Comparison of ENCODE assay signal across 8 mouse cellular contexts in the genomic region with DNA sequence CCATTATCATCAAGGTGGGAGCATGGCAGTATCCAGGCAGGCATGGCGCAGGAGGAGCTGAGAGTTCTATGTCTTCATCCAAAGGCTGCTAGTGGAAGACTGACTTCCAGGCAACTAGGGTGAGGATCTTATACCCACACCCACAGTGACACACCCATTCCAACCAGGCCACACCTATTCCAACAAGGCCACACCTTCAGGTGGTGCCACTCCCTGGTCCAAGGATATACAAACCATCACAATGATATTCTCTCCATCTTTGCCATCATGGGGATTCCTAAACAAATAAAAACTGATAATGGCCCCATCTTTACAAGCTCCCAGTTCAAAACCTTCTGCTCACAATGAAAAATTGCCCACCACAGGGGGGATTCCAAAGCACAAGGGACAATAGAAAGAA. TPM values are rescaled to one million over a fixed set of nuclear protein-coding genes. Genes with fewer than 3 reads are reported as not detected.
DNase-seq lines count a peak whose midpoint lies in the region; ATAC-seq and TF ChIP-seq lines count a peak whose summit lies in the region.
"Not testable (repeated sequence)": the region's sequence is repeated elsewhere in the genome, so short reads cannot be mapped to it uniquely, and the experiment has no call there.

TSS of gene Tet1 (minus strand) at position 101 of the 400 bp plus-strand sequence.

- not testable (repeated sequence) for H3K27me3 ChIP-seq in embryonic facial prominence, embryonic 11.5 days (ENCODE audit: control insufficient read depth, insufficient read depth, low read length); forebrain, postnatal 0 days (ENCODE audit: insufficient read depth, low read length); hindbrain, postnatal 0 days (ENCODE audit: insufficient read depth, low read length); limb, embryonic 12.5 days; midbrain, embryonic 14.5 days (ENCODE audit: control insufficient read depth, insufficient read depth, low read length); stomach, embryonic 16.5 days (ENCODE audit: control insufficient read depth, insufficient read depth, low read length)

- H3K36me3 ChIP-seq in embryonic facial prominence, embryonic 11.5 days (replicated peaks; ENCODE audit: control insufficient read depth, insufficient read depth, low read depth, low read length); forebrain, postnatal 0 days (ENCODE audit: insufficient read depth); hindbrain, postnatal 0 days (ENCODE audit: insufficient read depth, low read length); limb, embryonic 12.5 days; midbrain, embryonic 14.5 days (ENCODE audit: control insufficient read depth, insufficient read depth, low read length); stomach, embryonic 16.5 days (ENCODE audit: control insufficient read depth, insufficient read depth, low read length): not testable (repeated sequence)

- ATAC-seq in embryonic facial prominence, embryonic 11.5 days (replicated peaks; ENCODE audit: insufficient number of reproducible peaks, low FRiP score, low TSS enrichment, low read depth); forebrain, postnatal 0 days; hindbrain, postnatal 0 days; limb, embryonic 12.5 days (ENCODE audit: insufficient number of reproducible peaks, insufficient read depth, low FRiP score, low TSS enrichment, low read depth); midbrain, embryonic 14.5 days (ENCODE audit: low FRiP score, low TSS enrichment); stomach, embryonic 16.5 days (ENCODE audit: insufficient read depth, low FRiP score): not testable (repeated sequence)

- H3K9ac ChIP-seq in embryonic facial prominence, embryonic 11.5 days (replicated peaks; ENCODE audit: low read length); forebrain, postnatal 0 days; hindbrain, postnatal 0 days (replicated peaks; ENCODE audit: low read length); limb, embryonic 12.5 days (replicated peaks); midbrain, embryonic 14.5 days (replicated peaks; ENCODE audit: low read length); stomach, embryonic 16.5 days (ENCODE audit: low read length): not testable (repeated sequence)

- not testable (repeated sequence) for H3K4me1 ChIP-seq in embryonic facial prominence, embryonic 11.5 days (ENCODE audit: control insufficient read depth, insufficient read depth, low read length); forebrain, postnatal 0 days (ENCODE audit: insufficient read depth); hindbrain, postnatal 0 days (ENCODE audit: insufficient read depth, low read length); limb, embryonic 12.5 days (replicated peaks); midbrain, embryonic 14.5 days (ENCODE audit: control insufficient read depth, insufficient read depth, low read length); stomach, embryonic 16.5 days (ENCODE audit: control insufficient read depth, insufficient read depth, low read length)

- not testable (repeated sequence) for H3K27ac ChIP-seq in embryonic facial prominence, embryonic 11.5 days (replicated peaks; ENCODE audit: low read depth, low read length); forebrain, postnatal 0 days (ENCODE audit: low read depth, low read length); hindbrain, postnatal 0 days; limb, embryonic 12.5 days; midbrain, embryonic 14.5 days (replicated peaks; ENCODE audit: low read depth, low read length); stomach, embryonic 16.5 days (ENCODE audit: low read length)

- not testable (repeated sequence) for TF ChIP-seq CTCF in forebrain, postnatal 0 days (IDR thresholded peaks at IDR 0.05; ENCODE audit: low read depth); hindbrain, postnatal 0 days (IDR thresholded peaks at IDR 0.05; ENCODE audit: low read depth)

- not testable (repeated sequence) for H3K4me2 ChIP-seq in embryonic facial prominence, embryonic 11.5 days (ENCODE audit: low read depth, low read length); forebrain, postnatal 0 days (ENCODE audit: low read depth); hindbrain, postnatal 0 days (ENCODE audit: low read depth, low read length); limb, embryonic 12.5 days; midbrain, embryonic 14.5 days (ENCODE audit: low read length); stomach, embryonic 16.5 days (ENCODE audit: low read depth, low read length)

- not testable (repeated sequence) for H3K9me3 ChIP-seq in embryonic facial prominence, embryonic 11.5 days (replicated peaks; ENCODE audit: control insufficient read depth, low read length); forebrain, postnatal 0 days (ENCODE audit: low read length); hindbrain, postnatal 0 days (ENCODE audit: low read length); limb, embryonic 12.5 days; midbrain, embryonic 14.5 days (ENCODE audit: control insufficient read depth, low read length); stomach, embryonic 16.5 days (replicated peaks; ENCODE audit: control insufficient read depth, low read length)

- not testable (repeated sequence) for H3K4me3 ChIP-seq in embryonic facial prominence, embryonic 11.5 days (ENCODE audit: low read depth, low read length); forebrain, postnatal 0 days (ENCODE audit: low read depth, low read length); hindbrain, postnatal 0 days (ENCODE audit: low read length); limb, embryonic 12.5 days (replicated peaks); midbrain, embryonic 14.5 days (replicated peaks; ENCODE audit: low read depth, low read length); stomach, embryonic 16.5 days (replicated peaks; ENCODE audit: low read length)

- no CpG with 5 or more reads among the region's 1 CpGs for WGBS in embryonic facial prominence, embryonic 11.5 days
- WGBS in forebrain, postnatal 0 days = no CpG with 5 or more reads among the region's 1 CpGs
- no CpG with 5 or more reads among the region's 1 CpGs for WGBS in hindbrain, postnatal 0 days
- WGBS in limb, embryonic 12.5 days = no CpG with 5 or more reads among the region's 1 CpGs
- WGBS in midbrain, embryonic 14.5 days = no CpG with 5 or more reads among the region's 1 CpGs
- no CpG with 5 or more reads among the region's 1 CpGs for WGBS in stomach, embryonic 16.5 days

- intact Hi-C loops in heart, postnatal 10 days (cut with DNase I) = not testable (repeated sequence)

- not testable (repeated sequence) for DNase-seq in embryonic facial prominence, embryonic 11.5 days (ENCODE audit: low spot score); forebrain, postnatal 0 days; heart, postnatal 10 days; hindbrain, postnatal 0 days (ENCODE audit: low spot score); layer of hippocampus, postnatal 25 days (ENCODE audit: extremely low spot score in 1 of 2, low spot score in 1 of 2); midbrain, embryonic 14.5 days

RNA-seq across cellular contexts. Expression of gene Tet1, which starts in this region (rescaled TPM):
- polyA plus RNA-seq in embryonic facial prominence, embryonic 11.5 days (2014; fragmentation: Nextera tagmentation; extraction: Ambion mirVana) = 27.4 and 30.3 TPM in 2 replicates
- 26.2 and 32.7 TPM in 2 replicates for total RNA-seq in forebrain, postnatal 0 days (2014; rRNA removed)
- 17.2 and 32.1 TPM in 2 replicates for polyA plus RNA-seq in forebrain, postnatal 0 days (2015; fragmentation: Nextera tagmentation; extraction: Ambion mirVana)
- total RNA-seq in heart, postnatal 10 days (2021) = 10 to 100 TPM; 23.3 to 35.6 TPM
- 32.8 and 39.5 TPM in 2 replicates for total RNA-seq in hindbrain, postnatal 0 days (2014; rRNA removed)
- polyA plus RNA-seq in hindbrain, postnatal 0 days (2015; fragmentation: Nextera tagmentation; extraction: Ambion mirVana) = 30.3 and 32.2 TPM in 2 replicates
- 10 to 100 TPM; 20.5 to 27.6 TPM for total RNA-seq in layer of hippocampus, postnatal 25 days (2021)
- polyA plus RNA-seq in limb, embryonic 12.5 days (2016; fragmentation: Nextera tagmentation; extraction: Ambion mirVana) = 28.7 and 39.6 TPM in 2 replicates
- polyA plus RNA-seq in midbrain, embryonic 14.5 days (2014; fragmentation: Nextera tagmentation; extraction: Ambion mirVana) = 35.9 and 44.3 TPM in 2 replicates
- 15.3 and 20.5 TPM in 2 replicates for polyA plus RNA-seq in stomach, embryonic 16.5 days (2015; fragmentation: Nextera tagmentation; extraction: Ambion mirVana)
